Mouse (Mus musculus) intestine, postnatal 0 days (tissue): ENCODE measurements at regions not wholly inside any gene's neighbourhood (a gene's known extent, or its start where the extent isn't known, plus 50 kb on each side); places are given as distances from the start of the nearest gene placed in this dataset.
A peak's percentile ranks its signal among the peaks of the same experiment; 100 is the strongest.

Source experiments
- ATAC-seq: fragments of 200-750 bp; cut with Nextera tagmentation; 2 replicates; pipeline ENCODE4 v1.8.0; 2017; ENCODE audit warnings: mild to moderate bottlenecking, moderate TSS enrichment, moderate library complexity
- H3K27ac ChIP-seq: fragments of 300-500 bp; sonication (generic); 2 replicates; pipeline ENCODE4 v1.5.1; 2014; ENCODE audit warnings: mild to moderate bottlenecking, low read depth, low read length, moderate library complexity
- H3K27me3 ChIP-seq: fragments of 300-500 bp; sonication (generic); replicated peaks from 2 replicates; pipeline ENCODE4 v1.6.1; 2014; ENCODE audit warnings: low read length, mixed read lengths; ENCODE audit not compliant: control insufficient read depth, insufficient read depth
- H3K36me3 ChIP-seq: fragments of 300-500 bp; sonication (generic); 2 replicates; pipeline ENCODE4 v1.6.1; 2014; ENCODE audit warnings: mild to moderate bottlenecking, moderate library complexity; ENCODE audit not compliant: control insufficient read depth, insufficient read depth
- H3K4me1 ChIP-seq: fragments of 300-500 bp; sonication (generic); replicated peaks from 2 replicates; pipeline ENCODE4 v1.6.1; 2014; ENCODE audit warnings: antibody characterized with exemption, low read length, mixed read lengths; ENCODE audit not compliant: control insufficient read depth, insufficient read depth
- H3K4me2 ChIP-seq: fragments of 300-500 bp; sonication (generic); replicated peaks from 2 replicates; pipeline ENCODE4 v1.6.1; 2014; ENCODE audit warnings: low read depth, mild to moderate bottlenecking, moderate library complexity
- H3K4me3 ChIP-seq: fragments of 300-500 bp; sonication (generic); 2 replicates; pipeline ENCODE4 v1.5.1; 2014; ENCODE audit warnings: low read depth, low read length
- H3K9ac ChIP-seq: fragments of 300-500 bp; sonication (generic); 2 replicates; pipeline ENCODE4 v1.6.1; 2014; ENCODE audit warnings: mild to moderate bottlenecking, low read depth, low read length
- H3K9me3 ChIP-seq: fragments of 300-500 bp; sonication (generic); 2 replicates; pipeline ENCODE4 v1.6.1; 2016; ENCODE audit warnings: mixed run types; ENCODE audit not compliant: control insufficient read depth
- CTCF ChIP-seq: sonication (generic); IDR thresholded peaks from 2 replicates; pipeline ENCODE4 v1.5.1; 2016; ENCODE audit warnings: low read depth, mild to moderate bottlenecking, control low read depth, antibody characterized with exemption, moderate library complexity
- WGBS: fragments of 180-500 bp; shearing (Covaris S2); extraction: QIAGEN DNeasy Blood & Tissue Kit; methylation state at CpG from one replicate; pipeline ENCODE4 v1.1.7; 2014; 5-methylcytosine and 5-hydroxymethylcytosine counted together

DNA sequence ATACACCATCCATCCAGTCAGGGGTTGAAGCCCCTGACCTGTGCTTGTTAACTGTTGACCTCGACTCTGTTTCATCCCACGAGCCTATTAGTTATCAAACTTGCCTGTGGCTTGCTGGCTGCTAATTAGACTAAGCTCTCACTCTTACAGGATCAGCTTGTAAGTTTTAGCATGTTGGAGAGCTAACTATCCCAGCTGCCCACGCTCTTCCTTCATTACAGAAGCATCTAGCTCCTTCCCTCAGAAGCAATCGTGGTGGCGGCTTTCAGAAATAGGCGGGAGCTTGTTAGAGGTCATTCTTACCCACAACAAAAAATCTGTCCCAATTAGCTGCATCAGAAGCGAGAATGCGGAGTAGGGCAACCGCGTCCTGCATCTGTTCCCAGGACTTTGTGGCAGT, 232.8 kb upstream of the Rtl1 start:
- no peak for TF ChIP-seq CTCF
- no peaks in the 10 kb centered on the region for H3K36me3 ChIP-seq
- H3K4me2 ChIP-seq, result no peak overlapping the region
- H3K4me3 ChIP-seq, result no peak overlapping the region
- H3K9me3 ChIP-seq, result no peaks in the 10 kb centered on the region
- no peak overlapping the region for H3K27ac ChIP-seq
- H3K4me1 ChIP-seq, result no peaks in the 10 kb centered on the region
- ATAC-seq, result no peak
- no peaks in the 10 kb centered on the region for H3K27me3 ChIP-seq
- WGBS, result 80% methylated on average over 10 of the region's 10 CpGs
- H3K9ac ChIP-seq, result no peak overlapping the region

DNA sequence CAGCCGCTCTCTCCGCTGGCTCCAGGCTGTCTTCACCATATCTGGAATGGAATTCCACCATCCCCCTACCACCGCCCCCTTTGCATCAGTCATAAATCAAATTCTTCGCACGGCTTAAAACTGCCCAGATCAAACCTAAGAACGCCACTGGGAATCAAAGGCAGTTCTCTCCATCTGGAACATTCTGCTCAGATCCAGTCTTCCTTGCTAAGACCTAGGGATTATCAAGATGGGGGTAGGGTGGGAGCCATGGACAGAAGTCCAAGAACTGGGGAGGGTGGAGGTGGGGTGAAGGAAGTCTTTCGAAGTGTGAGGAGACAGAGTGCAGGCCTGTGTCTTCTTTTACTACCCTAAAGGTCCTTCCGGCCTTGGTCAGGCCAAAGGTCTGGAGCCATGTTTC, 236.4 kb upstream of the Rtl1 start:
- Histone ChIP-seq H3K9ac (no peak overlapping the region), H3K4me3 (no peak overlapping the region), H3K4me1 (no peaks in the 10 kb centered on the region), H3K4me2 (no peak overlapping the region), H3K27ac (no peak overlapping the region), H3K36me3 (no peaks in the 10 kb centered on the region), H3K27me3 (0 out of 2 replicates have a peak, but pooled peaks cover 3% of the 10 kb centered on the region), H3K9me3 (no peaks in the 10 kb centered on the region)
- TF ChIP-seq CTCF, result no peak
- WGBS, result 54% methylated on average over 8 of the region's 8 CpGs
- ATAC-seq, result no peak

DNA sequence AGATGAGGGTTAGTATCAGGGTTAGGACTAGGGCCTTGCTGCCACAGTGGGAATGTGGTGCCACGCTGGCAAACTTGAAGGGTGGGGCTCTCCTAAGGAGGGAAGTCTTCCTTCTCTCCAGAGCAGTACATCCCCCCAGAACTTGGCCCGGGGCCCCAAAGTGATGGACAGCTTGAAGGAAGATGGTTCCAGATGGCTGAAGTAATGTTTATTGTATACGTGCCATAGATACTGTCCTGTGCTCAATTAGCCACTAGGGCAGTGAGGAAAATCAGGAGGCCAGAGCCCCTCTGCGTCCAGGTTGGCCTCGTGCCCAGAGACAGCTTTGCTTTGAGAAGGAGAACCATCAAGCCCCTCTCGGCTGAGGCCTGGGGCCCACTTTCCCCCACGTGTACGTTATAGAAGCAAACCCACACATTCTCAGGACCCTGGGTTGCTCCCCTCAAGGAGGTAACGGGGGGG, 239.0 kb upstream of the Rtl1 start:
- Histone ChIP-seq H3K9me3 (no peaks in the 10 kb centered on the region), H3K36me3 (no peaks in the 10 kb centered on the region), H3K27me3 (0 out of 2 replicates have a peak, but pooled peaks cover 3% of the 10 kb centered on the region), H3K9ac (no peak overlapping the region), H3K4me1 (no peaks in the 10 kb centered on the region), H3K27ac (no peak overlapping the region), H3K4me3 (no peak overlapping the region), H3K4me2 (no peak overlapping the region)
- peak; percentile 53 for TF ChIP-seq CTCF
- WGBS, result 44% methylated on average over 9 of the region's 9 CpGs
- peak; percentile 25; the same call in 1 of the 2 replicates for ATAC-seq

DNA sequence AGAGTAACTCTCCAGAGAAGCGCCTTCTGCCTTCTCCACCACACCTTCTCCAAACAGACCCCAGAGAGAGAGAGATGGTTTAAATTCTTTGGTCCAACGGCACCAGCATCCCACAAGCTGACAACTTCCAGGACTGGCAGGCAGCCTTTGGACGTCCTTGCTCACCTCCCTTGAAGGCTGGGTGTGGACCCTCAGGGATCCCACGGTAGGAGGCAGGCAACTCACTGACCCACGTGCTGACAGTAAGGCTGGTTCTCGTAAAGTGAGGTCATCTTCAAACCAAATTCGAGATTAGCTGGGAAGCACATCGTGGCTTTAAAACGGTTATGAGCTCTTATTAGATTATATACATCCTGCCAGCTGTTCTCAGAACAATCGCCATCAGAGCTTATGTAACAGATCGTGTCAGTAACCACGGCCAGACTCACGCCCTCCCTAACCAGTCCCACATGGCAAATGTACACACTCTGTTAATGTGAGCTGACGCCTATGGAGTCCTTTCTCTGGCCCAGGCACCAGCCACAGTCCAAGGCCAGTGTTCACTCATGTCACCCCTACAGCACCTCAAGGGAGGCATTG, 239.9 kb upstream of the Rtl1 start:
- Histone ChIP-seq H3K4me3 (no peak overlapping the region), H3K4me2 (no peak overlapping the region), H3K9ac (no peak overlapping the region), H3K27me3 (0 out of 2 replicates have a peak, but pooled peaks cover 3% of the 10 kb centered on the region), H3K4me1 (no peaks in the 10 kb centered on the region), H3K36me3 (no peaks in the 10 kb centered on the region), H3K27ac (peak overlapping the region; percentile 28; the same call in 1 of the 2 replicates), H3K9me3 (no peaks in the 10 kb centered on the region)
- no peak for ATAC-seq
- no peak for TF ChIP-seq CTCF
- WGBS, result 43% methylated on average over 14 of the region's 14 CpGs

DNA sequence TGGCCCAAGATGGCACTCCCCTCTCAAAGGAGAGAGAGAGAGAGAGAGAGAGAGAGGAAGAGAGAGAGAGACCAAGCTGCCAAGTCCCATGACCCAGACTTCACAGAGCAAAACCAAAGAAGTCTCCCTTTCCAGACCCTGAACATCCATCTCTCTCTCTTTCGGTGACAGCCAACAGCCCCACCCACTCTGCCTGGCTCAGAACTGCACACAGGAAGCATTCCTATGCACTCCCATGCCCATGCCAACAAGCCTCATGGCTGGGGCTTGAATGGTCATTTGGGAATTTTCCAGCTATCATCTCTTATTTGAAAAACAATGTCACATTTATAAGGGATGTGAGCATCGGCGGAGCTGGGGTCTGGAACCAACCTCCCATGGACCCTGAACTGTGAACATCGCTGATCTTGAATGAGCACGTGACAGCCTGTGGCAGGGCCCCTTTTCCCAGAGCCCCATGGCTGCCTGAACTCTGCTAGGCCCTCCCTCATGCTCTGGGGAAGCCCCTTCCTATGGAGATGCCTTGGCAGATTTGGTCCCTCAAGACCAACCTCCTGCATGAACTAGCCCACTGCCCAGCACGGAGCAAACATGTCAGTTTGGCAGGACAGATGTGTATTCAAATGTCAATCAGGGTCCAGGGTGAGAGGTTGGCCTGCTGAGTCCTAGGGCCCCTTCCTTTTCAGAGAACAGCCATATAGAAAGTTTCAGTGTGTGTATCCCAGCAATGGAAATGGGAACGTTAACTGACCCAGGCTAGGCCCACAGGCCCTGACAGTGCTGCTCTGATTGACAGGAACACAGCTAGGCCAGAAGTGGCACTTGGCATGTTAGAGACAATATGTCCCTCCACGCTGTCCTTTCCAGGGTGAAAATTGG, 244.8 kb upstream of the Rtl1 start:
- no peaks in the 10 kb centered on the region for H3K4me1 ChIP-seq
- ATAC-seq, result no peak
- H3K4me3 ChIP-seq, result no peak overlapping the region
- H3K9me3 ChIP-seq, result no peaks in the 10 kb centered on the region
- H3K36me3 ChIP-seq, result no peaks in the 10 kb centered on the region
- H3K4me2 ChIP-seq, result no peak overlapping the region
- H3K27ac ChIP-seq, result no peak overlapping the region
- 0 out of 2 replicates have a peak, but pooled peaks cover 3% of the 10 kb centered on the region for H3K27me3 ChIP-seq
- TF ChIP-seq CTCF, result no peak
- H3K9ac ChIP-seq, result no peak overlapping the region
- WGBS, result 71% methylated on average over 8 of the region's 8 CpGs

DNA sequence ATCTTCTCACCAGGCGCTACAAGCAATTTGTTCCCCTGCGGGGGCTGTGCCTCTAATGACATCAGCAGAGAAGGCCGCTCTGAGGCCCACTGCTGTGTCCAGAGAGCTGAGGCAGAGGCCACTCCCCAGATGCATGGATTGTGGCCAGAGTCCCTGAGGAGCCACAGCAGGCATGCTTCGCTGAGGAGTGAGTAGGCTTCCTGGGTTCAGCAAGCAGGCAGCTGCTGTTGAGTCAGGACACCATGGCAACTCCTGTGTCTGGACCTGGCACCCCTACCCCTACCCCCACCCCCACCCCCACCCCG, 245.4 kb upstream of the Rtl1 start:
- H3K4me2 ChIP-seq, result no peak overlapping the region
- no peaks in the 10 kb centered on the region for H3K9me3 ChIP-seq
- no peak overlapping the region for H3K4me3 ChIP-seq
- H3K9ac ChIP-seq, result no peak overlapping the region
- no peaks in the 10 kb centered on the region for H3K36me3 ChIP-seq
- no peak for TF ChIP-seq CTCF
- no peak overlapping the region for H3K27ac ChIP-seq
- 65% methylated on average over 5 of the region's 5 CpGs for WGBS
- no peak for ATAC-seq
- H3K4me1 ChIP-seq, result no peaks in the 10 kb centered on the region
- no peaks in the 10 kb centered on the region for H3K27me3 ChIP-seq
